Mouse (Mus musculus) lung, postnatal 4 days (tissue): Measurements from ENCODE around the gene Rbm19.

Experiments
- DNase-seq, 2 experiments: peaks; one replicate each; pipeline ENCODE4 v3.0.0; 2021

Rbm19 gene

DNA sequence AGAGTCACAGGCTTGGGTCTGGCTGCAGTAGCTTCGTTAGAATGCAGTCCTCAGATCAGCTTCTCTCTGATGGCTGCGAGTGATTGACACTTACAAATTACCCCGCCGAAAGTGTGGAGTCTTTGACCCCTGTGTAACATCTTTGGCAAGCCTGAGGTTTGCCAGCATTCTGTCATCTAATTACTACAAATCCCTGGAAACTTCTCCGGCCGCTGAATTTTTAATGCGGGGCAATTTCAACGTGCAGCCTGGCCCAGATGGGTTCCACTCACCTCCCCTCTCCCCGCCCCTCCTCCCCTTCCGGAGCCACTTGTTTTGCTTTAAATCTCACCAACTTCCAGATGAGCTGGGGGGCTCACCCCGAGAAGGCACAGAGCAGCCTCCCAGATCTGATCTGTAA is 94.4 kb downstream of the Rbm19 start:
- no peak for DNase-seq

- no peak for DNase-seq
Observed at GRCm38 (mm10) chr5:120211182-120211581, 94.9 kb downstream of the Rbm19 start.

DNA sequence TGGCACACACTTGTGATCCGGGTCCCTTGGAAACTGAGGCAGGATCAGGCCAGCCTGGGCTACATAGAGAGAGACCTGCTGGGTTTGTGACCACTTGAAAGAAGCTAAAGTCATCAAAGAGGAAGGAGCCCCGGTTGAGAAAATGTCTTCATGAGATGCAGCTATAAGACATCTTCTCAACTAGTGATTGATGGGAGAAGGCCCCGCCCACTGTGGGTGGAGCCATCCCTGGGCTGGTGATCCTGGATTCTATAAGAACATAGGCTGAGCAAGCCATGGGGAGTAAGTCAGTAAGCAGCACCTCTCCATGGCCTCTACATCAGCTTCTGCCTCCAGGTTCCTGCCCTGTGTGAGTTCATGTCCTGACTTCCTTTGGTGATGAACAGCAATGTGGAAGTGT is 98.2 kb downstream of the Rbm19 start:
- no peak for DNase-seq

DNA sequence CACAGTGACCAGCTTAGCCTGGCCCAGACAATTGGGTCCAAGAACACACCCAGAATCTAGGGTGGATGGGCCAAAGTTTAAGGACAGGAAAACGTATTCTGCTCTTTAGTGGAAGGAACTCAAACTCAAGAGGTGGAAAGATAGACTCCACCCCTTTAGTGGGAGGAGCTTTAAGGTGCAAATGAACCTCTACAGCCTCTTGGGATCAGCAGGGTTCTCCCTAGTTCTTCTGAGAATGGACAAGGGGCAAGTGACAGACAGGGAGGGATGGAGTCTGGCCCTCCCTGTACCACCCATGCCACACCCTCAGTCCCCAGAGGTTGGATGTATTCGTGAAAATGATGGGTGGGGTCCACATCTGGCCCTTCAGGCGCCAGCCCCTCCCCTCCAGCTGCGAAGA is 105.0 kb downstream of the Rbm19 start:
- DNase-seq: no peak

DNA sequence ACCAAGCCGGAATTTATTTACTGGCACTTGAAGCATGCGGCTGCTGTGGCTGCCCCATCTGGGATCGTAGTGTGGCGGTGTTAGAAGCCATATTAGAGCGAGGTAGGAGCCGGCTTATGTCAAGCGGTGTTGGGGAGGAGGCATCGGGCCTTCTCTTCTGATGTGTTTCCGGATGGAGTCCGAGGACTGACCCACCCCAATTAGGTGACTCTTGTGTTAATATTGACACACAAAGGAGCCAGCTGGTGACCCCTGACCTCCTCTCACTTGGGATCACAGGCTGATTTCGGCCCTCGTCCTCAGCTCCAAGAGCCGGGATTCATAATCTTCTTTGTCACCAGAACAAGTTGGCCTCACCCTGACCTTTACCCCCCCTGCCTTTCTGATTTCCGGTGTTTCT is 109.1 kb downstream of the Rbm19 start:
- no peak for DNase-seq

DNA sequence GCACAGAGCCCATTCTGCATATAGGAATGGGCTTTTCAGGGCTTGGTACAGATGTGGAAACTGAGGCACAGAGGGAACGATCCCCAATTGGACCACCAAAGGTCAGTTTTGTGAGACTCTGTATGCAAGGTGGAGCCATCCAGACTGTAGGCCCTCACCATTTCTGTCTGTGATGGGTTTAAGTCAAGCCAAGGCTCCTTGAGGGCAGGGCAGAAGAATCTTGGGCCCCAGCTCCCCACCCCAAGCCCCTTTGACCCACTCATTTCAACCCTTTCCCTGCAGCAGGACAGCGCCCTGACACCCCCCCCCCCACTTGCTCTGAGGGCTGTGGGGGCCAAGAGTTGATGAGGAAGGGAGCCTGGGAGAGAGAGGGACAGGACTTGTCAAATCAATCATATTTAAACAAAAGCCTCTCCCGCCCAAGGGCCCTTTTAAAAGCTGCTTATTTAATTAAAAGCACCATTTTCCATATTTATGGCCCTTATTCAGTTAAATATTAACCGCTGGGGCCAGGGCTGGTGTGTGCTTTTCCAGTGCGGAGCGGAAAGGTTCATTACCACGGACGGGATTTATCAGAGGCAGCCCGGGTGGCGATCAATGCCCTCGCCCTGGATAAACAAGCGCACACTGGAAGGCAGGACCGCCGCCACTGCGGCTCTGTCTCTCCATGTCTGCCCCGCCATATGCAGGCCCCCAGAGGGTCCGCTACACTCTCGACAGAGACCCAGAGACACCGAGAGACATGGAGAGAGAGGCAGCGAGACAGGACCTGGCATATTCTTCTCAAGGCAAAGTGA is 112.5 kb downstream of the Rbm19 start:
- no peak for DNase-seq

DNA sequence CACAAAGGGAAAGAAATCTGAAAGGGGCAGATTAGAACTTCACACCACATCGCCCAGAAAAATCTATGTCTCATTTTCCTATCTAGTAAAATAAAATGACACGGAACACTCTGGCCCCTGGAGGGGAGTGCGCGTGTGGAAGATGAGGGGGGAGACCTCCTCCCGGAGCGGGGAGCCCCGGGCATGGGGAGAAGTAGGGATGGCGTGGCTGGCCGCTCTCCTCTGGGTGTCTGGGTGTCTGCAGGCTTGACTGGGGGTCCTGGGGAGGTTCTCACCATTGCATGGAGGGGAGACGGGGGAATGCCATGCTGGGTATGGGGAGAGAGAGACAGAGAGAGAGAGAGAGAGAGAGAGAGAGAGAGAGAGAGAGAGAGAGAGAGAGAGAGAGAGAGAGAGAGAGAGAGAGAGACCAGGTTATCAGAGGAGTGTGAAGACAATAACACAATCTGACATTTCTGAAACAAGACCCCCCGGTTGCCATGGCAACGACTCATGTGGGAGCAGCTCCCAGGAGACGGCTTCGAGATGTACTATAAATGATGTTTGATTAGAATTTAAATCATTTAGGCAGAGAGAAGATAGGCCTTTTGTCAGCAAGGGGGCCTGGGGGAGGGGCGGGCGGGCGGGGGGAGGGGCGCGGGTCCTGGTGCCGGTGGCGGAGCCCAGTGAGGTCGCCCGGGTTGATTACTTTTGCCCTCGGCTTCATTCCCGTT is 115.3 kb downstream of the Rbm19 start:
- no peak for DNase-seq

DNA sequence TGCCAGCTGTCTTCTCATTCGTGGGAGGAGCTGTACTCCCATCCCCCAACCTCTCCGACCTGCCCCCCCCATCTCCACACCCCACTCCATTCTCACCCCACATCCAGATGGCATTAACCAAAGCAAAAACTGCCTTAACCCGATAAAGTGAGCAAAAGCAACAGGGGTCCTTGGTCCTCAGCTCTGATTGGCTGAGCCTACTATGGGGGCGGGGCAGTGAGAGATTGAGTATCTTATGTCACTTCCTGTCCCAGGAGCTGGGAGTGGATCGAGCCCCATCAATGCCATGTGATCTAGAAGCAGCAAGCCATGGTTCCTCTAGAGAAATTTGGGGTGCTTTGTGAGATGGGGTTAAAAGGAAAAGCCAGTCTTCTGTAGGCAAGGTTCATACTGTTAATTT is 118.9 kb downstream of the Rbm19 start:
- DNase-seq: no peak

GRCm38 (mm10) chr5:120235571-120235970 is 119.3 kb downstream of the Rbm19 start:
- DNase-seq: peak; percentile 31 to 78

DNA sequence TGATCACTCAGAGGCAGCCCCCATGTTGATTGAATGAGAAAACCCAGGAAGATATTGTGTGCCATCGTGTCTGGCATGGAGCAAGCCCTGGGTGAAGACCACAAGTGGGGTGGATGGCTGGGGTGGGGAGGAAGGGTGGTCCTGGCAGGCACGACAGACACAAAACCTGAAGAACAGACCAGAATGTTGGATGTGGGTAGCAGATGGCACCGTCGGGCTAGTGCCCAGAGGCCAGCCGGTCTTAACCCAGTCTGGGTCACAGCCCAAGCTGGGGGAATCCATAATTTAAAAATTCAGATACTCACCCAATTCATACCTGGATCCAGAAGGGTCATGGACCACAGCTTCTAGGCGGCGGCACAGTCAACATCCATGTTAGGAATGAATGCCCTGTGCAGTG is 123.8 kb downstream of the Rbm19 start:
- DNase-seq: no peak

DNA sequence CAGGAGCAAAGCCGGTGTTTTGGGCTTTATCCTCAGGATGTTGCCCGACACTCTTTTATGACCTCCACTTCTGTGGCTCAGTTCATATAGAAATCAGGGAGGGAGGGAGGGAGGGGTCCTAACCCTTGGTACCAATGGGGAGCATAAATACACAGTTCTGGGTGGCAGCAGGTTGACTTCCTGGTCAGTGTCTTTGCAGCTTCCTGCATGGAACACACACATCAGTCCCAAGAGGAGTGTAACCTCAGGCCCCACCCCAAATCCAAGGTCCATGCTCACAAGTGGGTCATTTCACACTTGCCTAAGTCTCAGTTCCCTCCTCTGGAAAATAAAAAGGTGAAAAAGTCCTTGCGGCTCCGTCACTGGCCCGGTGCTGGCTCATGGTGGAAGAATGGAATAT is 129.1 kb downstream of the Rbm19 start:
- no peak for DNase-seq
